Mouse (Mus musculus) retina, adult 2 months (tissue): Measurements from ENCODE around the gene Actn2.

Experiments
- DNase-seq: peaks from one replicate; pipeline ENCODE4 v3.0.0-alpha.2; 2012; ENCODE audit warnings: low read depth, low spot score

The Actn2 gene

GRCm38 (mm10) chr13:12256871-12257390 lies 83.6 kb downstream of the Actn2 start:
- peak; percentile 6 for DNase-seq

GRCm38 (mm10) chr13:12255911-12256705 lies 84.5 kb downstream of the Actn2 start:
- DNase-seq: no peak

- no peak for DNase-seq
Measured at GRCm38 (mm10) chr13:12250496-12250895, 90.1 kb downstream of the Actn2 start.

GRCm38 (mm10) chr13:12249195-12249898 lies 91.2 kb downstream of the Actn2 start:
- DNase-seq: no peak

- DNase-seq: no peak
Measured at GRCm38 (mm10) chr13:12245938-12246337, 94.6 kb downstream of the Actn2 start.

- DNase-seq: no peak
Measured at GRCm38 (mm10) chr13:12243991-12244390, 96.6 kb downstream of the Actn2 start.

GRCm38 (mm10) chr13:12232141-12232540 lies 108.4 kb downstream of the Actn2 start:
- no peak for DNase-seq

- DNase-seq: no peak
Measured at GRCm38 (mm10) chr13:12228248-12228647, 112.3 kb downstream of the Actn2 start.

- no peak for DNase-seq
Measured at GRCm38 (mm10) chr13:12227606-12228005, 113.0 kb downstream of the Actn2 start.
